Mouse (Mus musculus) intestine, embryonic 16.5 days (tissue): ENCODE results near the gene Gatad2b. TPM values are rescaled to one million over a fixed set of nuclear protein-coding genes. Genes with fewer than 3 reads are reported as not detected.
"Not testable (repeated sequence)": the region's sequence is repeated elsewhere in the genome, so short reads cannot be mapped to it uniquely, and the experiment has no call there.

Experiments used
- ATAC-seq: fragments of 200-750 bp; cut with Nextera tagmentation; 2 replicates; pipeline ENCODE4 v1.8.0; 2017; ENCODE audit warnings: moderate TSS enrichment, moderate library complexity
- H3K27ac ChIP-seq: fragments of 300-500 bp; sonication (generic); 2 replicates; pipeline ENCODE4 v1.5.1; 2014; ENCODE audit warnings: mild to moderate bottlenecking, low read length
- H3K27me3 ChIP-seq: fragments of 300-500 bp; sonication (generic); replicated peaks from 2 replicates; pipeline ENCODE4 v1.6.1; 2014; ENCODE audit warnings: low read length, control low read depth, mixed read lengths; ENCODE audit not compliant: control insufficient read depth, insufficient read depth
- H3K36me3 ChIP-seq: fragments of 300-500 bp; sonication (generic); 2 replicates; pipeline ENCODE4 v1.6.1; 2014; ENCODE audit warnings: low read length, control low read depth; ENCODE audit not compliant: control insufficient read depth, insufficient read depth
- H3K4me1 ChIP-seq: fragments of 300-500 bp; sonication (generic); 2 replicates; pipeline ENCODE4 v1.6.1; 2014; ENCODE audit warnings: low read length, control low read depth, mixed read lengths; ENCODE audit not compliant: control insufficient read depth, insufficient read depth
- H3K4me2 ChIP-seq: fragments of 300-500 bp; sonication (generic); 2 replicates; pipeline ENCODE4 v1.6.1; 2014; ENCODE audit warnings: low read depth, low read length, control low read depth
- H3K4me3 ChIP-seq: fragments of 300-500 bp; sonication (generic); 2 replicates; pipeline ENCODE4 v1.5.1; 2014; ENCODE audit warnings: mild to moderate bottlenecking, low read length
- H3K9ac ChIP-seq: fragments of 300-500 bp; sonication (generic); 2 replicates; pipeline ENCODE4 v1.6.1; 2014; ENCODE audit warnings: low read depth, low read length
- H3K9me3 ChIP-seq: fragments of 300-500 bp; sonication (generic); 2 replicates; pipeline ENCODE4 v1.6.1; 2016; ENCODE audit warnings: low read length, control low read depth; ENCODE audit not compliant: control insufficient read depth
- WGBS: fragments of 180-500 bp; shearing (Covaris S2); extraction: QIAGEN DNeasy Blood & Tissue Kit; methylation state at CpG from one replicate; pipeline ENCODE4 v1.1.7; 2014; 5-methylcytosine and 5-hydroxymethylcytosine counted together
- polyA plus RNA-seq: library from polyadenylated mRNA; unstranded; fragments of >200 nt; fragmentation: Nextera tagmentation; extraction: Ambion mirVana; gene quantifications from 2 replicates; pipeline ENCODE4 v1.2.1, GENCODE M21; 2015

Gene Gatad2b
- polyA plus RNA-seq, 1 experiment from 2014 or later: 8.9 TPM

- H3K4me2 ChIP-seq: no peak overlapping the region
- no peak overlapping the region for H3K4me3 ChIP-seq
- no peaks in the 10 kb centered on the region for H3K9me3 ChIP-seq
- no peaks in the 10 kb centered on the region for H3K4me1 ChIP-seq
- no peak overlapping the region for H3K9ac ChIP-seq
- H3K27me3 ChIP-seq: no peaks in the 10 kb centered on the region
- ATAC-seq: peak; percentile 59; the same call in 1 of the 2 replicates
- no peak overlapping the region for H3K27ac ChIP-seq
- H3K36me3 ChIP-seq: no peaks in the 10 kb centered on the region
- 83% methylated on average over 5 of the region's 5 CpGs for WGBS
These were observed 39.5 kb downstream of the Gatad2b start for GRCm38 (mm10) chr3:90332485-90332884.

DNA sequence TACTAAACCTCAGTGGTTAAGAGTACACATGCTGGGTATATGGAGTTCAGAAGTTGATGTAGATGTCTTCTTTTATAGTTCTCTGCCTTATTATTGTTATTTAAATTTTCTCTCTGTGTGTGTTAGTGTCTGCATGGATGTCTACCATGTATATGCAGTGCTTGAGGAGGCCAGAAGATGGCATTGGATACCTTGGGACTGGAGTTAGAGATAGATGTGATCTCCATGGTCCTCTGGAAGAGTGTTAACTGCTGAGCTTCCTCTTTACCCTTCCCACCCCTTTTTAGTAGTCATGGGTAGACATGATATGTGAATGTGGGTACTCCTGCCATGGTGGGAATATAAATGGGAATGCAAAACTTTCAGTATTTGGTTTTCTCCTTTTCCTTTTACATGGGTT, 42.5 kb downstream of the Gatad2b start:
- 0 out of 2 replicates have a peak, but pooled peaks cover 4% of the 10 kb centered on the region for H3K4me1 ChIP-seq
- no peak for ATAC-seq
- no peaks in the 10 kb centered on the region for H3K9me3 ChIP-seq
- H3K4me2 ChIP-seq: no peak overlapping the region
- H3K27ac ChIP-seq: no peak overlapping the region
- H3K27me3 ChIP-seq: no peaks in the 10 kb centered on the region
- H3K4me3 ChIP-seq: no peak overlapping the region
- H3K9ac ChIP-seq: no peak overlapping the region
- H3K36me3 ChIP-seq: no peaks in the 10 kb centered on the region

DNA sequence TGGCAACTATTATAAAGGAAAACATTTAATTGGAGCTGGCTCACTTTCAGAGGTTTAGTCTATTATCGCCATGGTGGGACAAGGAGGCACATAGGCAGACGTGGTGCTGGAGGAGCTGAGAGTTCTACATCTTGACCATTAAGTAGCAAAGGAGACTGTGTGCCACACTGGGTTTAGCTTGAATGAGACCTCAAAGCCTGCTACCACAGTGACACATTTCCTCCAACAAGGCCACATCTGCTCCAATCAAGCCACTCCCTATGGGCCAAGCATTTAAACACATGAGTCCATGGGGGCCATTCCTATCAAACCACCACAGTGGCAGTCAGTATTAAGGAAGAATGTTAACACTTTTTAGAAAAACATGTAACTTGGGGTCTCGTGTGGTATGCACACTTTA, 45.2 kb downstream of the Gatad2b start:
- no peak overlapping the region for H3K9ac ChIP-seq
- H3K27ac ChIP-seq: no peak overlapping the region
- no peak for ATAC-seq

GRCm38 (mm10) chr3:90340177-90340576, 47.2 kb downstream of the Gatad2b start:
- Histone ChIP-seq H3K27me3 (no peaks in the 10 kb centered on the region), H3K27ac (no peak overlapping the region), H3K9me3 (no peaks in the 10 kb centered on the region), H3K4me2 (no peak overlapping the region), H3K4me1 (0 out of 2 replicates have a peak, but pooled peaks cover 4% of the 10 kb centered on the region), H3K9ac (no peak overlapping the region), H3K36me3 (peaks cover 5% of the 10 kb centered on the region), H3K4me3 (no peak overlapping the region)
- no peak for ATAC-seq

More for the DNA sequence above, 45.2 kb downstream of the Gatad2b start:
- Histone ChIP-seq H3K4me3 (no peak overlapping the region), H3K36me3 (peaks cover 5% of the 10 kb centered on the region), H3K9me3 (no peaks in the 10 kb centered on the region), H3K4me2 (no peak overlapping the region), H3K27me3 (no peaks in the 10 kb centered on the region), H3K4me1 (0 out of 2 replicates have a peak, but pooled peaks cover 4% of the 10 kb centered on the region)
- 79% methylated on average over 3 of the region's 3 CpGs for WGBS

GRCm38 (mm10) chr3:90342853-90343252, 49.9 kb downstream of the Gatad2b start:
- not testable (repeated sequence) for H3K9me3 ChIP-seq, H3K4me1 ChIP-seq, H3K4me2 ChIP-seq, H3K27me3 ChIP-seq, H3K9ac ChIP-seq, H3K27ac ChIP-seq, ATAC-seq, H3K4me3 ChIP-seq
- peaks cover 10% of the 10 kb centered on the region for H3K36me3 ChIP-seq
- WGBS: 53% methylated on average over 2 of the region's 2 CpGs

- Histone ChIP-seq H3K4me2 (no peak overlapping the region), H3K4me3 (no peak overlapping the region), H3K27me3 (no peaks in the 10 kb centered on the region), H3K9me3 (no peaks in the 10 kb centered on the region), H3K4me1 (no peaks in the 10 kb centered on the region), H3K36me3 (peaks cover 13% of the 10 kb centered on the region), H3K27ac (no peak overlapping the region), H3K9ac (no peak overlapping the region)
- no peak for ATAC-seq
- WGBS: 91% methylated on average over 4 of the region's 4 CpGs
These were observed 54.9 kb downstream of the Gatad2b start for GRCm38 (mm10) chr3:90347847-90348246.

- H3K4me2 ChIP-seq: no peak overlapping the region
- H3K27me3 ChIP-seq: no peaks in the 10 kb centered on the region
- H3K9ac ChIP-seq: no peak overlapping the region
- H3K9me3 ChIP-seq: no peaks in the 10 kb centered on the region
- no peak for ATAC-seq
- WGBS: 92% methylated on average over 7 of the region's 7 CpGs
- H3K4me1 ChIP-seq: no peaks in the 10 kb centered on the region
- peaks cover 13% of the 10 kb centered on the region for H3K36me3 ChIP-seq
- H3K4me3 ChIP-seq: no peak overlapping the region
- no peak overlapping the region for H3K27ac ChIP-seq
These were observed 65.0 kb downstream of the Gatad2b start for GRCm38 (mm10) chr3:90357959-90358358.

- Histone ChIP-seq H3K27me3 (no peaks in the 10 kb centered on the region), H3K9ac (no peak overlapping the region), H3K27ac (no peak overlapping the region), H3K9me3 (no peaks in the 10 kb centered on the region), H3K4me1 (no peaks in the 10 kb centered on the region), H3K4me3 (no peak overlapping the region), H3K4me2 (no peak overlapping the region), H3K36me3 (peaks cover 10% of the 10 kb centered on the region)
- 74% methylated on average over 1 of the region's 1 CpGs for WGBS
- no peak for ATAC-seq
These were observed 66.3 kb downstream of the Gatad2b start for GRCm38 (mm10) chr3:90359230-90359629.

DNA sequence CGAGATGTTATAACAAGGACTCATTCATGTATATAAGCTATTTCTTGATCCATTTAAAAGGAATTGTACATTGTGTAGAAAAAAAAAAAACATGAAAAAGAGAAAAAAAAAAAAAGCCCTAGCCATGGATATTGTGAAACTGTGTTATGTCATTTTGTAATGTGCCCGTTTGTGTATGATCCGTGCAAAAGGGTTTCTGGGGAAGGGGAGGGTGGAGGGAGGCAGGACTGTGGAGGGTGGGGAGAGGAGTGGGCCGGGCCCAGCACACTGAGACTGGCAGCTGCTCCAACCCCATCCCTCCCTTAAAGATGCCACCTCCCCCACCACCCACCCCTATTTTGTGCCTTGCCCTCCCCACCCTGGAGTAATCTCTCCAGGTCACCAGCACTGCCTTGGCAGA, 68.5 kb downstream of the Gatad2b start:
- 72% methylated on average over 4 of the region's 4 CpGs for WGBS
- ATAC-seq: no peak
- H3K4me1 ChIP-seq: peaks cover 1% of the 10 kb centered on the region
- no peak overlapping the region for H3K4me2 ChIP-seq
- no peak overlapping the region for H3K4me3 ChIP-seq
- no peak overlapping the region for H3K9ac ChIP-seq
- no peak overlapping the region for H3K27ac ChIP-seq
- H3K27me3 ChIP-seq: no peaks in the 10 kb centered on the region
- peaks cover 7% of the 10 kb centered on the region; the same call in 1 of the 2 replicates for H3K36me3 ChIP-seq
- H3K9me3 ChIP-seq: no peaks in the 10 kb centered on the region

DNA sequence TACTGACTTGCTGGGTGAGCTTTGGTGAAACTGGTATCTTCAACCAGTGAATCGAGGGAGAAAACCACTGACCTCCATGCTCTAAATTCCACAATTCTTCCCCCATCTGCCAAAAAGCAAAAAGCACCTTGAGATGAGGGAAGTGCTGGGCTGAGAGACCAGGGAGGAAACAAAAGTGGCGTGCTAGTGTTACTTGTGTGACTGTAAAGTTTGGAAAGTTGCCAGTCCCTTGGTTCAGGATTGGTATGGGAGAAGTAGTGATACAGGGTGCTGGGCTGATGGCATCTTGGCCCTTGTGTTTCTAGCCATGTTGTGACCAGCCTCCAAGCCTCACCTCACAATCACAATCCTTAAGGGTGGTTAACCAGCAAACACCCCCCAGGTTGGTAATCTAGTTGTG, 69.4 kb downstream of the Gatad2b start:
- H3K27me3 ChIP-seq: no peaks in the 10 kb centered on the region
- H3K27ac ChIP-seq: no peak overlapping the region
- ATAC-seq: no peak
- H3K4me1 ChIP-seq: peaks cover 5% of the 10 kb centered on the region
- no peak overlapping the region for H3K9ac ChIP-seq
- H3K9me3 ChIP-seq: no peaks in the 10 kb centered on the region
- no peak overlapping the region for H3K4me3 ChIP-seq
- no peak overlapping the region for H3K4me2 ChIP-seq
- WGBS: 82% methylated on average over 2 of the region's 2 CpGs
- H3K36me3 ChIP-seq: peaks cover 3% of the 10 kb centered on the region; the same call in 1 of the 2 replicates
